Mouse (Mus musculus): ENCODE data around the gene Copg2. TPM values are rescaled to one million over a fixed set of nuclear protein-coding genes. Genes with fewer than 3 reads are reported as not detected.
"Not testable (repeated sequence)": the region's sequence is repeated elsewhere in the genome, so short reads cannot be mapped to it uniquely, and the experiment has no call there.

Gene Copg2
- total RNA-seq, 1 experiment from 2014 or later: 89.9 TPM

DNA sequence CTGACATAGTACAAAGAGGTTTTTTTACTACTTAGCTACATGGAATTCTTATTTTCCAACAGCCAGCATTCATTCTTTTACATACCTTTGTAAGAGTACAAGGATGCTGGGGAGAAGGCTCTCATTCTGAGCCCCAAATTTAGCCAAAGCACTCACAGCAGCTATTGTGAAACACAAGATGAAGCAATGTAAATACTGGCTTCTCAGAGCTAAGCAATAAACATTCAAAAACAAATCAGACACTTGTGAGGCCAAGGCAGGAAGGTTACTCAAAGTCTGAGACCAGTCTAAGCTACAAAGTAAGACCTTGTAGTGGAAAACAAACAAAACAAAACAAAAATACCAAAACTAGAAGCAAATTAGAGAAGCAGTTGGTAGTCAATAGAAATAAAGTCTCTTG lies 83.0 kb downstream of the Copg2 start:
- no peak for DNase-seq

DNA sequence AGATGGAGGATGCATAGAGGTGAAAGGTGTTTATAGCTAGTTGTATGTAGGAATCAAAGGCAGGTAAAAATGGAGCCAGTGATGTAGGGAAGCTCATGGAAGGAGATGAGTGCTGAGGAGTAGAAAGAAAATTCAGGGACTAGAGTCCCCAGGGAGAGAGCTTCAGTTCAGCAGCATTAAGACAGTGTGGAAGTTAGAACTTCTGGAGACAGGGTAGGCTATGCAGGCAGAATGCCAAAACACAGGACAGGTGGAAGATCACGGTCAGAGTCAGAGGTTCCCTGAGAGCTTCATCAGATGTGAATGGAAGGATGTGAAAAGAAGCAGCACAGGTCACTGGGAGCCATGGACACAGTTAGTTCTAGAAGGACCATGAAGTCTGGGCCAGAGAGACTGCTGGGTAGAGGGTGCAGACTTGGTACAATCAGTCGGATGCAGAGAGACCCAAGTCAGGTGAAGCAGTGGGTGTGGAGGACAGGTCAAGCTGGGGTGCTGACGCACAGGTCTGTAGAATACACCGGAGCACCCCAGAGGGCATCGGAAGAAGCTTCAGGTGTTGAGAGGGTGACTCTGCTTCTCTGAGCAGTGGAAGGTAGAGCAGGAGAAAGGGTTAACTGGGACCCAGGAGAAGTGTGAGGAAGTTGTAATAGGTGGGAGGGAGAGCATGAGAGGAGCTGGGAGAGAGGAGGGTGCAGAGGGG lies 91.4 kb downstream of the Copg2 start:
- DNase-seq: no peak

DNA sequence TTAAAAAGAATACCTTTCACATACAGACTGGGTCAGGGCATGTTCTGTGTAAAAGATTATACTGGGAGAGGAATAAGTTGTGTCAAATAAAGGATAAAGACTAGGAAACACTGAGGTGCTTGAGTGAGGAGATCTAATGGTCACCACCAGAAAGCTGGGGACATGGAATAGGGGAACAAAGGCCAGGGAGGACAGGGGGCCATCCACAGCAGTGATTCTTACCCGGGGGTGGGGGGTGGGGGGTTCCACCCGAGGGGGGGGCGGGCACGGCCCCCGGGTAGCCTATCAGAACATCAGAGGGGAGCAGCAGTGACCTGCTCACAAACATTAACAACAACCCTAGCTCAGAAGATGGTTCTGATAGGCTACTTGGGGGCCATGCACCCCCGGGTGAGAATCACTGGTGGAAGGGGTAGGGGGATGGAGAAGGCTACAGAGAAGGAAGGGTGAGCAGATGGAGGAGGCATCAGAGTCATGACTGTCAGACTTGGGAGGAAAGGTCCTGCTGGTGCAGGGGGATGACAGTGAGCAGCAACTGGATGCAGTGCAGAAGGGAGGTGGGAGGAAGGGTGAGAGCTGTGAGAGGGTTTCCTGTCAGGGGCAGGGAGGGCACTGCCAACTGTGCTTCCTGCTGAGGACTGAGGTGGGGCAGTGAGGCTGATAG lies 92.1 kb downstream of the Copg2 start:
- peak; percentile 5 for DNase-seq

DNA sequence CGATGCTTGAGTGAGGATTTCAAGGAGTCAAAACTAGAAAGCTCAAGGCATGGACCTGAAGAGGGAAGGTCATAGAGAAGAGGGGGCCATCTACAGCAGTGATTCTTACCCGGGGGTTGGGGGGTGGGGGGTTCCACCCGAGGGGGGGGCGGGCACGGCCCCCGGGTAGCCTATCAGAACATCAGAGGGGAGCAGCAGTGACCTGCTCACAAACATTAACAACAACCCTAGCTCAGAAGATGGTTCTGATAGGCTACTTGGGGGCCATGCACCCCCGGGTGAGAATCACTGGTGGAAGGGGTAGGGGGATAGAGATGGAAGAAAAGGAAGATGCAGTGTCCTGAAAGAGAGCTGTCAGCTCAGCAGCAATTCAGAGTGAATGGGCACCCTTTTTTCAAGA lies 93.7 kb downstream of the Copg2 start:
- not testable (repeated sequence) for DNase-seq

DNA sequence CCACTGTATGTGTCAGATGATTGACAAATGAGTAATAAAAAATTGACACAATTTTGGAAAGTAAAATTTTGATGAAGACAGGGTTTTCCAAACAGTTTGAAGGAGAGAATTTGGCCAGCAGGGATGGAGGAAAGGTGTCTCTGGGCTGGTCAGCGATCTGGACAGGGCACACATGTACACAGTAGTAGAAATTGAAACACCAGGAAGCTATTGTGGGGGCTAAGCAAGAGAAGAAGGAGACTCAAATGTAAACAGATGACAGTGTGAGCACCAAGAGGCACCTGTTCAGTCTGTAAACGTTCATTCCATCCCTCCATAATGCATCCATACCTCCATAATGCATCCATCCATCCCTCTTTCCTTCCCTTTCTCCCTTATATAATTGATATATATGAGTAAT lies 145.4 kb downstream of the Copg2 start:
- DNase-seq: no peak

DNA sequence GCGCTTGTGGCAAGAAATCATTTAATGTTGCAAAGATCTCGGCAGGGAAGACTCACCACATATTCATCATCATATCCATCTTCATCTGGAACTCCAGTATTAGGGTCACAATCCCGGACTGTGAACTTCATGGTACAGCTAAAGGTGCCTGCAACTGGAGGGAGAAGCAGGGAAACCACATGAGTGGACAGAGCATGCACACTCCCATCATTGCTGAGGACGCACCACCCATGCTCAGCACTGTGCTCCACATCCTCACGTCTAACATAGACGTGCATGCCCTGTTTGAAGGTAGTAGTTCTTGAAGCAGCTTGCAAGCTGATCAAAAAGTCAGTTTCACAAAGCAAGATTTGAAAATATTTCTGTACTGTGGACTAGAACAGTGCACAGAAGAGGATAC lies 146.1 kb downstream of the Copg2 start:
- DNase-seq: no peak

DNA sequence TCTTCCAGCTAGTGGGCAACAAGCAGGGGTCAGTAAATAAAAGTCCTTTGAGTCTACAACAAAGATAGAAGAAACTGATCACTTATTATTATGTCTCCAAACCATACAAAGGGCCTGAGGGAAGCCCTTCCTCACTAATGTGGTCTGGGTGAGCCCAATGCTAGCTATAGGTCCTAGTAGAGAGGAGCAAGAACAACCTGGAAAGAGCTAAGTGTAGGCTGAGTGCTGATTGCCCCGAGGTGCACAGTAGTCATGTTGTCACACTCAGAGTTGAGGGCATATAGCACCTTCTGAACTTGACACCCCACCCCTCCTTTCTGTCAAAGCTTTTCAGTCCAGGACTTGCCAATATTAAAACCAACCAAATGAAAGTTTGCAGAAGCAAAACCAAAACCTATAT lies 146.7 kb downstream of the Copg2 start:
- DNase-seq: no peak

DNA sequence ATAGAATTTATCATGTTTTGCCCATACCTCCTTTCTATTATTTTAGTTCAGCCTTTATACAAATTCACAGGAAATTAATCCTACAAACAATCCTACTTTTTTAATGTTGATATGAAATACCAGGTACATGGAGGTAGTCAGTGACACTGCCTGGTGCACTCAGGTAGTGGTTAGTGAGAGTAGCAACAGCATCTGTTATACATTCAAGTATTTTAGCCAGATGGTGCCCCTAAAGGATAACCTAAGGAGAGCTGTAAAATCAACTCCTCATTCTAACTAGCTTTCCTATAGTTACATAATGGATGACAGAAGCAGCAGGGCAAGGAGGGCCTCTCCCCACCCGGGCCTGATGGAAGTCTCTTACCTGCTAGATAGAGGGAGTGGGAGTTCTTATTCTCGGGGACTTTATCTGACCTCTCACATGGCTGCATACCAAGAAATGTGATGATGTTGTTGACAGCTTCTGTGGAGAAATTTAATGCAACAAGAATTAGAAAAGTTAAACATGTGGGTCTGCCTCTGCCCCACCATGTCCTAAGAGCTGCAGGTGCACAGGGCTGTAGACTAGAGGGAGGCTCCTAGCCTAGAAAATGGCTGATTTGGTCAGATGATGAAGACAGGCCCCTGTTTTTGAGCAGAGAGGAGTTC lies 147.4 kb downstream of the Copg2 start:
- no peak for DNase-seq

DNA sequence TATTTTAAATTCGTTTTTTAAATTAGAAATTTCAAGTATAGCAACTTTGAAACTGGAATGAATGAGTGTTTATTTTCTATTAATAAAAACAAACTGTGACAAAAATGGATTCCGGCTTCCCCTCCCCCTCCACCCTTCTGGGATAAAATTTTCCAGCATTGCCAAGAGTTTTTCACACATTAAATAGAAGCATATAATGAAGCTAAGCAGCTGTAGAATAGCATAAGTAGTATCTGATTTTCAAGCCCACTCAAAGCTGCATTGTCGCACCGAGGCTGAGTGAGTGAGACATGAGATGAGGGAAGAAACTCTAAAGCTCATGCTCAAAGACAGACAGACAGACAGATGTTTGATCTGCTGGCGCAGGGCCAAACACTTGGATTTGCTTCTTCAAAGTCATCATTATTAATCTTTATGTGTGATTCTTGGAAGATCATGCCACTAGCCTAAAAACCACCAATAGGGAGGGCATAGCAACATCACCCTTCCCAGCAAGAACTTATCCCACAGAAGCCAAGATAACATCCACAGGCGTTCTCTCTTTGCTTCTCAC lies 148.2 kb downstream of the Copg2 start:
- DNase-seq: no peak

DNA sequence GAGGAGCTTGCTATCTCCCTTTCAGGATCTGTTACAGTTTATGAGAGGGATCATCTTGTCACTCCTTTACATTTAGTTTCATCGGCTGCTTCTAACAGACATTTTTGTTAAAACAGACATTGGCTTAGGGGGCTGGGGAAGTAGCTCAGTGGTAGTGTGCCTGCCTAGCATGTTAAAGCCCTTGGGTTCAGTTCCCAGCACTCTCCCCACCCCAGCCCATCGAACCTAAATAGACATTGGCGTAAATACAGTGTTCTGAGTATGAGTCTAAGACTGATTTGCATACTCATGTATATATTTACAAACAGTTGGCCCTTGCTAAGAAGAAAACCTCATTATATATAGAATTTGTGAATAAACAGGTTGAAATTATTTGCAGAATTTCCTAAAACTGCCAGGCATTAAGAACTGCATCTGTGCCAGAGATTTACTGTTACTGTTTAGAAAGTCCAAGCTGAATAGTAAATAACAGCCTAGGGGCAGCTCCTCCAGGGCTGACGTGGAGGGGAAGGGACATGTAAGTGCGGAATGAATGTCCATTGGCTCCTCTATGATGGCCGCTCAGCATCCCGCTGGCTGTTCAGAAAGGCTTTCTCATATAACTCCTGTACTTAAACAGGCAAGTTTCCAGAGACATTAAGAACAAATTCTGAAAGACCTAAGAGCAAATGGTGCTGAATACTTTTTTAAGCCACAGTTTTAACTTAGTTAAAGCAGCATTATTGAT lies 148.8 kb downstream of the Copg2 start:
- no peak for DNase-seq

DNA sequence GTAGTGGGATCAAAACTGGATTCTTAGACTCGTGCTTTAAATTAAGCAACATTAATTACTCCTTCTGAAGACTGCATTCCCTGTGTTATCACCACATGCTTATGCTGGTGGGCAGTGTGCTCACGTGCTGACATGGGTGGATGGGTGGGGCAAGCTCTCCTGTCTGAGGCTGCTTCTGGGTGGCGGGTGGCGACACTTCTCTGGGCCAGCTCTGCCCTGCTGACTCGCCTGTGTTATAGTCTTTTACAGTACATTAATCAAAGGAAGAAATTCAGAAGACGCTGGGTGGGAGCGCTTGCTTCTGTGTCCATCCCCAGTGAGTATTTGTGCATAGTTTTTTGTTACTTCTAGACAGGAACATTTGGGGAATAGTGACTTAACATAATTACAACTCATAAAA lies 151.0 kb downstream of the Copg2 start:
- DNase-seq: no peak

DNA sequence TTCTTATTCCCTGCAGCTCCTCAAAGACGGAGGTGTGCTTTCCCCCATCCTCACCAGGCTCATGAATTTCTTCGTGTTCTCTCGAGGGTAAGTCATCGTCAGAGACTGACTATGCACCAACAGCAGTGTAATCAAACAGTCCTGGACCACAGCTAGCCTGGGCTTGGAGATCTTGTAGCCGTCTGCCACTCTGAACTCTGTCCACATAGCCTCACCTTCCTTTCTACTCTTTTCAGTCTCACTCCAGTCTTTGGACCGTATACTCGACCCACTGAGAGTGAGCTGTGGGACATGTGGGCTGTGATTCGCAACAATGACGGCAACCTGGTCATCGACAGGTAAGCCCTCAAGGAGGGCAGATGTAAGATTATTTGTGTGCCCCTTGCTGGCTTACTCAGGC lies 151.7 kb downstream of the Copg2 start:
- DNase-seq: no peak

DNA sequence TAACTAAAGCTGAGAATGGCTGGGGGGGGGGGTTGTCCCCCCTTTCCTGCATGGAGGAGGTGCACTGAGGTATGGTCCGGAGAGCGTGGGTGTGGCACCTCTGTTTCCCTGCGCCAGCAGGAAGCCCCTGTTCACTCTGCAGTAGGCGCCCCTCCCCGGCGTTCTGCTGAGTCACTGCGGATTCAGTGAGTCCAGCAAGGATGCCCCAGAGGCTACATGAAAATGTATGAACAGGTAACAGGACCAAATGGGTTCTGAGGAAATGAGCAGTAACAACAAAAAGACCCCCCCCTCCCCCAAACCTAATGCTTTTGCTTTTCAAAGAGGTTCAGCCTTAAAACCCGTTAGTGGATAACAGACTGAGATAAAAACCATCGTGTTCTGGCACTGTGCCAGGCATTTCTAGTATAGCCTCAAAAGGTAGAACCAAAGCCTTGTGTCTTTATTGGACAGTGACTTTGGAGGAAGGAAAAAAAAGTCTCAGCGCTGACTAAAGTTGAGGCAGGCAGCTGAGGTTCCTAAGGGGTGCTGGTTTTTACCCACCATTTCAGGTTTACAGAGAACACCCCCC lies 157.3 kb downstream of the Copg2 start:
- DNase-seq: peak; percentile 34

DNA sequence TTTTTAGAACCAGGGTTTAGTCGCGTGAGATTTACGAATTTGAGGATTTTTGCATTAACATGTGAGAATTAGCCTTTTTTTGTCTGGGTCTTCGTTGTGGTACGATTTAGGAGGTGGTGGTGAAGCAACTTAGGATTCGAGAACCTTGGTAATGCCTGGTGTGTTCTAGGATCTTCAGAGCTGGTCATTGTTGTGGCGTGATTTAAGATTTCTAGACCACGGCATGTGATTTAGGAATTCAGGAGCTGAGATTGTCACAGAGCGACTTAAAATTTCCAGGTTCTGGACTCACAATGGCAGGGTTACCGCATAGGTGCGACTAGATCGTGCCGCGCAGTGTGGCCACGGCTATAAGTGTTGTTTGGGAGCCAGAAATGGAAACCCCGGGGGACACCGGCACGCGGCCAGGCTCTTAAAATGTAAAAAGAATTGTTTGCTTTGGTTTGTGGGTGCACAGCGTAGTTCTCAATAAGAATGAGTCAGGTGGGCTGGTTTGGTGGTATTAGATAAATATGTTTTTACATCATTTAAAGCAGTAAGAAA lies 158.1 kb downstream of the Copg2 start:
- DNase-seq: no peak

DNA sequence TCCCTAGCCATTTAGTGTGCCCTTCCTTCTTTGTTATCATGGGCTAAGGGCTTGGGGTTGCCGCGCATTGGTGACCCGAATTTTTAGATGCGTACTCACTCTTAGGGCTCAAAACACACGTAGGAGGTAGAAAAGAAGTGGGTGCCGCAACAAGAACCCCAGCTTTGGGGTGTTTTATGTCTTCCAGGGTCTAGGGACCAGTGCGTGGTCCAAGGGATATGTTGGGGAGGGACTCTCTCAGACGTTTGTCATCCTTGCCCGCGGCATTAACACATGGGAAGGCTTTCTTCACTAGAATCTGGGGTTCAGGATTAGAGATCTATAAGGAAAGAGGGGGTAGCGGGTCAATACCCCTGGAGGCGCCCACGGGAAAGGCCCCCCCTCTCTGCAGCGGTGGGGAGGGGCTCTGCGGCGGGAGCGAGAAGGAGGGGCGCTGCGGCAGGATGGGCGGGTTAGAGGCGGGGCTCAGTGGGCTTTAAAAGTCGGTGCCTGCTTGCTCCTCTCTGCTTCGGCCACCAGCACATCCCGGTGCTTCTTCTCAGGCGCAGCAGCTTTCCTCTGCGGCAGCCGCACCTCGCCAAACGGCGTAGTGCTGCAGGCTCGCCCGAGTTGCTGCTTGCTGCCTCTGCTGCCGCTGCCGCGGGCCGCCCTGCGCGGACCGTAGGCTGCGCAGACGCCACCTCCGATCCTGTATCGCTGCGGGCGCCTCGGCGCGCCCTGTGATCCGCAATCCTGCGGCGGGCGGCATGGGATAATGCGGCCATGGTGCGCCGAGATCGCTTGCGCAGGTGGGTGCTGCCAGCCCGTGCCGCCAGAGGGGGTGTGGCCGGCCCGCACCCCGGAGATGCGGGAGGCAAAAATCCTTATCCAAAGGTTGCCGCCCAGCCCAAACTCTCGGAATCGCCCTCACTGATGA lies 158.8 kb downstream of the Copg2 start:
- peak; percentile 78 for DNase-seq

DNA sequence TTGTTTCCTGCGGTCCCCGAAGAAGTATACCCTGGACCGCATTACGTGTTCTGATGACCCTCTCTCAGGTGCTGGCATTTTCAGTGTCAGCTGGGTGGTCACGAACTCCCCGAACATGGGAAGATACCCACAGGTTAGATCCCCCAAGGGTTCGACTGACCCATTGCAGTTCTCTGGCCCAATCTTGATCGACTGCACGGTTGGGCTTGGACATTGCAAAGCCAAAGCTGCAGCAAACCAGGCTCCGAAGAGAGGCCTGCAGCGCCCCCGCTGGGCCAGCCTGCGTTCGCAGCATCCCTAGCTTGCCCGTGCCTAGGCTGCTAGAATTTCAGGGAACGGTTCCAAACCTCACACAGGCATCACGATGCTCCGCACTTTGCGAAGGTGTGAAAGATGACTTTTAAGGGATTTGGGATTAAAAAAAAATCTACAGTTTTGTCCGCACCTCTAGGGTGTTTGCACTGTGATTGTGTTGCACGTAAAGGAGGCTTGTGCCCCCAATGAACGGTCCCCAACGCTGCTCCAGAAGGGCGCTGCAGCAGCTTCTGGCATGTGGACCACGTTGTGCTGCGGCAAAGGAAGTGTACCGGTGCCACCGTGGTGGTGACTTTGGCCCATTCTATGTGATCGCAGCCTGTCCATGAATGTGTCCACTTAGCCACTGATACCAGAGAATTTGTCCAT lies 159.6 kb downstream of the Copg2 start:
- peak; percentile 78 for DNase-seq

DNA sequence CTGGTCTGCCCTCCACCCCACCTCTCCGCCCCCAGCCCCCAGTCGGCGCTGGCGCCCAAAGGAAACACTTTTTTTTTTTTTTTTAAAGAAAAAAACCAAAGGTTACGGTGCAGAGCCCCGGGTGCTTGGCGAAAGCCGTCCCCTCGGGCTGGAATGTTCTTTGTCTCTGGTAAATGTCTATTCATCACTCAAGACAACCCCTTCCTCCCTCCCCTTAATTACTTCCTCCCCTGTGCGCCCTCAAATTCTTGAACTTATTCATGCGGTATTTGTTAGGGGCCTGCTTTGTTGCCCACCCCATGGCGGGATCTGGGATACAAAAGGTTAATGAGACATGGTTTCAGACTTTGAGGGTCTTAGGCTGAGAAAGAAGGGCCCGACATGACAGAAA lies 160.2 kb downstream of the Copg2 start:
- no peak for DNase-seq

DNA sequence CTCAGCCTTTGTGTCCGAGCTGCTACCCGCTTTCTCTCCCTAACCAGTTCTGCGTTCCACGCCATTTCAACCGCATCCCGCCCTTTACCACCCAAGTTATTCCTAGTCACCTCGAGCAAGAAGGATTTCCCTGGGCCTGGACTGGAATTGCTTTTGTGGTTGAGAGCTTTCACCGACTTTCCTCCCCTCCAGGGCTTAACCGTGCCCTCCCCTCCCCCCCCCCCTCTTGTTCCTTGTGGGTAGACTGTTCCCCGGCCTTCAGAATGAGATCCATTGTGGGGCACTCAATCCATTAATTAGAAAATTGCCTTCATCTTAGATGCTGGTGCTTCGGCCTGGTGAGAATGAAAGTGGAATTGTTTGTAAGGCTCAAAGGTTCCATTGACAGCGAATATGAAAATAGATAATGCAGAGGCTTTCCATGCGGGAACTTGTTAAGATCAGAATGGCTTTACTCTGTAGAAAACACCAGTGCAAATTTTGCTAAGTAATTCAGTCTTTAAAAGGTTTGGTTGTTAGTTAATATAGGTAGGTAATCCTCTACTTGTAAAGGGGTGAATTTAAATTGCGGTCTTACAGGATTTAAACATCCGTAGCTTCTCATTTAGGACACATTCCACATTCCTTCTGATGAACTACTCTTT lies 160.7 kb downstream of the Copg2 start:
- peak; percentile 26 for DNase-seq

DNA sequence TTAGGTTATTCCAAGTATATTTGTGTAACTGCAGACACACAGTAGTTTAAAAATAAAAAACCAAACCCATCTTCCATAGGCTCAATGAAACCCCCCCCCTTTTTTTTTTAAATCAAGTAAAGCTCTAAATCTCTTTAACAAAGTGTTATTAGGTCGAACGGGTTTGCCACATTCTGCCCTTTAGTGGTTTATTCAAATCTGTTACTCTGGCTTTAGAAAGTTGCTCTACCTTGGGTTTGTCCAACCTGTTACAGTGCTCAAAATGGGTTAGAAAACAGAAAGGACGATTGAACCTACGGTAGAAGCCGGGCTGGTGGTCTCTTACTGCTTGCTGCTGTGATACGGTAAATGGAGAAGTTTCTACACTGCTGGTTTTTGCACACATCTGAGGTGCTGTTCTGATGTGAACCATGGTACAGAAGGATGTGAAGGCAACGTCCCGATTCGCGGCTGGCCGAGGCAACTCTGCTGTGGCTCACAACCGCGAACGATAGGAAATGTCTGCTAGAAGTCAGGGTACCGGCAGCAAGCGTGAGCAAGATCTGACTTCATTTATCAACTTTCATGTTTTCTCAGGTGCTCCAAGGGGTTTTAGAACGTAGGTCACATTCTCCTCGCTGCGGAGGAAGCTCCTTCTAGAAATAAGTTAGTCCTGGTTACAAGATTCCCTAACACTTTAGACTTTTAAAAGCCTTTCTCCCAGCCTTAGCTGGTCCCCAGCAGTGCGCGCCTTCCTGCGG lies 161.4 kb downstream of the Copg2 start:
- no peak for DNase-seq
